Mouse (Mus musculus): ENCODE results near the gene Tmbim1. TPM values are rescaled to one million over a fixed set of nuclear protein-coding genes. Genes with fewer than 3 reads are reported as not detected.

Tmbim1 gene
- polyA plus RNA-seq, 1 experiment from 2014 or later, result 25.5 TPM

DNA sequence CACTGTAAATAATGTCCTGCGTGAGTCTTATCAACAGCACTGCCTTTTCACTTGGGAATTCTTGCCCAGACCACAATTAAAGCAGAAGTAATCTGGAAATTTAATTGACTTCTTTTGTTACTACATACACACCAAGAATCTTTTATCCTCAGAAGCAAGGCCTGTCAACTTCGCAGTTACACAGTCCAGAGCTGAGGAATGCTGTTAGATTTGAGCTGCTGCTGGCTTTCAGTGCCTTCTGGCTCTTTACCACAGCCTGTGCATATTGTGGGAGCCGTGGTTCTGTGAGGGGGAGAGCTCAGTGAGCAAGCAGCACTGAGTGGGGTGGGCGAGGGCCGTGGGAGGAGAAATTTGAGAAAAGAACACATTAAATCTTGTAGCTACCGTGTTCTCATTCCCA lies 65.1 kb downstream of the Tmbim1 start:
- Histone ChIP-seq H3K27me3 (ENCODE audit: insufficient read depth, low read length) (no peaks in the 10 kb centered on the region), H3K4me1 (ENCODE audit: insufficient read depth) (peaks cover 20% of the 10 kb centered on the region), H3K27ac (ENCODE audit: low read depth) (no peak overlapping the region; the same call in 1 of the 2 replicates), H3K4me3 (ENCODE audit: low read depth, low read length) (no peak overlapping the region), H3K36me3 (ENCODE audit: insufficient read depth) (no peaks in the 10 kb centered on the region), H3K9ac (no peak overlapping the region), H3K9me3 (ENCODE audit: low read depth, low read length) (no peaks in the 10 kb centered on the region), H3K4me2 (peak overlapping the region; percentile 87; the same call in 1 of the 2 replicates)
- 53% methylated on average over 6 of the region's 6 CpGs for WGBS
- ATAC-seq (ENCODE audit: insufficient read depth) (no peak), DNase-seq (no peak)
- no peak for TF ChIP-seq CTCF (IDR thresholded peaks at IDR 0.05; ENCODE audit: low read depth)

DNA sequence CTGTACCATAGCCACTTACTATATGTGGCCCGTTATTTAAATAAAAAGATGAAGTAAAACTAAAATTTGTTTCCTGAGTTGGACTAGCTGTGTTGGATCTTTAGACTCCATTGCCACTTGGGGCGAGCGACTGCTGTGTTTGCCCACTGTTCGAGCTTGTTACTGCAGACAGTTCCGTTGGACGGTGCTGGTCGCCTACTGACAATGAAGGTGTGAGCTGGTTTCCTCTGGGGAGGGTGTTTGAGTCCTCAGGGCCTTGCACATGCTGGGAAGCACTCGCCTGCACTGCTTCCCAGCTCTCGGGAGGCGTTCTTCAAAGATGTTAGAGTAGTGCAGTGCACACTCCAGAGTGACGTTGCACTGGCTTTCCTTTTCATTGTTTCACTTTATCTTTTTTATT lies 65.8 kb downstream of the Tmbim1 start:
- no peak for TF ChIP-seq CTCF (IDR thresholded peaks at IDR 0.05; ENCODE audit: low read depth)
- DNase-seq (no peak), ATAC-seq (ENCODE audit: insufficient read depth) (no peak)
- H3K4me1 ChIP-seq (ENCODE audit: insufficient read depth), result peaks cover 20% of the 10 kb centered on the region
- WGBS, result 53% methylated on average over 11 of the region's 11 CpGs
- H3K4me2 ChIP-seq, result peak overlapping the region; percentile 87
- no peaks in the 10 kb centered on the region for H3K27me3 ChIP-seq (ENCODE audit: insufficient read depth, low read length)
- peak overlapping the region; percentile 63; the same call in 1 of the 2 replicates for H3K27ac ChIP-seq (ENCODE audit: low read depth)
- H3K9ac ChIP-seq, result peak overlapping the region; percentile 9; the same call in 1 of the 2 replicates
- no peaks in the 10 kb centered on the region for H3K9me3 ChIP-seq (ENCODE audit: low read depth, low read length)
- H3K4me3 ChIP-seq (ENCODE audit: low read depth, low read length), result peak overlapping the region; percentile 15
- no peaks in the 10 kb centered on the region for H3K36me3 ChIP-seq (ENCODE audit: insufficient read depth)

DNA sequence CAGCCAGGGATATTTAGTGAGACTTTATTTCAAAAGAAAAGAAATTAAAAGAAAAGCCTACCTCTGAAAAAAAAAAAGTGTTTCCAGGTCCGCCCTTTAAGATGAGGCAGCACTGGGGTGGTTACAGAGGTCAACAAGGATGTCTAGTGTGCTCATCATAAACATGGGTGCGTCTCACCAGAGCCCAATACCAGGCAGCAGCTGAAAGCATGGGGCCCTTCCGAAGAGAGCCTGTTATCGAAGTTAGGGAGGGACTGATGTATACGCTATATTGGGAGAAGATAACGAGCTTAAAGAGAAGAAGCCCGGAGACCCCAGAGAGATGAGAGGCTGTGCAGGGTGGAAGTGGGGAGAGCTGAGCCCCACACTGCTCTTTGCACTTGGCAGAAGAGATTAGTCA lies 66.3 kb downstream of the Tmbim1 start:
- no peak for TF ChIP-seq CTCF (IDR thresholded peaks at IDR 0.05; ENCODE audit: low read depth)
- Histone ChIP-seq H3K4me3 (ENCODE audit: low read depth, low read length) (peak overlapping the region; percentile 15), H3K4me1 (ENCODE audit: insufficient read depth) (peaks cover 20% of the 10 kb centered on the region), H3K36me3 (ENCODE audit: insufficient read depth) (no peaks in the 10 kb centered on the region), H3K9me3 (ENCODE audit: low read depth, low read length) (no peaks in the 10 kb centered on the region), H3K4me2 (peak overlapping the region; percentile 87), H3K9ac (peak overlapping the region; percentile 9; the same call in 1 of the 2 replicates), H3K27me3 (ENCODE audit: insufficient read depth, low read length) (no peaks in the 10 kb centered on the region), H3K27ac (ENCODE audit: low read depth) (peak overlapping the region; percentile 42; the same call in 1 of the 2 replicates)
- DNase-seq (no peak), ATAC-seq (ENCODE audit: insufficient read depth) (no peak)
- WGBS, result 48% methylated on average over 7 of the region's 7 CpGs

Other genes starting within 250 kb of the Tmbim1 start
- gene Tns1, start 181.2 kb downstream of the Tmbim1 start, polyA plus RNA-seq (2014; fragmentation: Nextera tagmentation; extraction: Ambion mirVana), result 87.9 and 95.2 TPM in 2 replicates
- 0.26 and 0.39 TPM in 2 replicates for gene Rufy4, start 180.1 kb downstream of the Tmbim1 start, polyA plus RNA-seq (2014; fragmentation: Nextera tagmentation; extraction: Ambion mirVana)
- 0.05 TPM in 1 of 2 replicates, not detected in the other for gene Cxcr2, start 151.6 kb downstream of the Tmbim1 start, polyA plus RNA-seq (2014; fragmentation: Nextera tagmentation; extraction: Ambion mirVana)
- gene Cxcr1, start 111.0 kb downstream of the Tmbim1 start, polyA plus RNA-seq (2014; fragmentation: Nextera tagmentation; extraction: Ambion mirVana), result not detected in 2 replicates
- gene Arpc2, start 69.5 kb downstream of the Tmbim1 start, polyA plus RNA-seq (2014; fragmentation: Nextera tagmentation; extraction: Ambion mirVana), result 365 and 370 TPM in 2 replicates
- gene Gpbar1, start 27.1 kb downstream of the Tmbim1 start, polyA plus RNA-seq (2014; fragmentation: Nextera tagmentation; extraction: Ambion mirVana), result 0.18 and 0.57 TPM in 2 replicates
- gene Aamp, start 20.9 kb downstream of the Tmbim1 start, polyA plus RNA-seq (2014; fragmentation: Nextera tagmentation; extraction: Ambion mirVana), result 233 and 236 TPM in 2 replicates
- gene Pnkd, start 20.7 kb downstream of the Tmbim1 start, polyA plus RNA-seq (2014; fragmentation: Nextera tagmentation; extraction: Ambion mirVana), result 103 and 104 TPM in 2 replicates
- gene Catip, start 56.5 kb upstream of the Tmbim1 start, polyA plus RNA-seq (2014; fragmentation: Nextera tagmentation; extraction: Ambion mirVana), result 0.62 and 0.63 TPM in 2 replicates
- gene Slc11a1, start 69.6 kb upstream of the Tmbim1 start, polyA plus RNA-seq (2014; fragmentation: Nextera tagmentation; extraction: Ambion mirVana), result 3.1 and 3.5 TPM in 2 replicates
- 99.4 and 102 TPM in 2 replicates for gene Ctdsp1, start 85.9 kb upstream of the Tmbim1 start, polyA plus RNA-seq (2014; fragmentation: Nextera tagmentation; extraction: Ambion mirVana)
- 0.42 and 0.43 TPM in 2 replicates for gene Vil1, start 103.8 kb upstream of the Tmbim1 start, polyA plus RNA-seq (2014; fragmentation: Nextera tagmentation; extraction: Ambion mirVana)
- 85.4 and 87.6 TPM in 2 replicates for gene Cnot9, start 200.4 kb upstream of the Tmbim1 start, polyA plus RNA-seq (2014; fragmentation: Nextera tagmentation; extraction: Ambion mirVana)
- gene Plcd4, start 237.3 kb upstream of the Tmbim1 start, polyA plus RNA-seq (2014; fragmentation: Nextera tagmentation; extraction: Ambion mirVana), result 0.45 and 0.68 TPM in 2 replicates
- gene Usp37, start 238.7 kb upstream of the Tmbim1 start, polyA plus RNA-seq (2014; fragmentation: Nextera tagmentation; extraction: Ambion mirVana), result 40.4 and 41.2 TPM in 2 replicates

Measured in lung, embryonic 14.5 days (tissue).